Mouse (Mus musculus): ENCODE data around the gene Ifi27l2b. TPM values are rescaled to one million over a fixed set of nuclear protein-coding genes. Genes with fewer than 3 reads are reported as not detected.
A peak's percentile ranks its signal among the peaks of the same experiment; 100 is the strongest.

The Ifi27l2b gene
- polyA plus RNA-seq (2014; fragmentation: Nextera tagmentation; extraction: Ambion mirVana) = not detected in 2 replicates

DNA sequence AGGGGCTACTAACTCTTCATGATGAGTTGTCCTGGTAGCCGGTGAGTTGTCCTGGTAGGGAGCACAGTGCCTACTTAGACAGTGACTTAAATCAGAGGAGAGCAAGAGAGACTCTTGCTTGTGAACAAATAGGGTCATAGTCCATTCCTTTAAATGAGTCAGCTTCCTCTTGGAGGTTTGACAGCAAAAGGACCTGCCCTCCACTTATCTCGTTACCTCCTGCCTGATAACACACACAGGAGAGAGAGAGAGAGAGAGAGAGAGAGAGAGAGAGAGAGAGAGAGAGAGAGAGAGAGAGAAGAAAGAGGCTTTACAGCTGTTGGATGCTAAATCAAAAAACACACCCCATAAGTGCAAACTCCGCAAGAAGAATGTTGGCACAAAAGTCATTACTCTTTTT lies at the start of gene Ifi27l2b:
TSS of gene Ifi27l2b (minus strand) at position 84 of the 400 bp plus-strand sequence.
- Histone ChIP-seq H3K4me1 (ENCODE audit: control insufficient read depth, insufficient read depth, low read length) (no peaks in the 10 kb centered on the region), H3K4me2 (ENCODE audit: low read length) (no peak within 1 kb of the TSS), H3K9ac (ENCODE audit: low read length) (no peak within 1 kb of the TSS), H3K9me3 (replicated peaks; ENCODE audit: control insufficient read depth, low read length) (no peaks in the 10 kb centered on the region), H3K36me3 (ENCODE audit: control insufficient read depth, insufficient read depth, low read length) (no peaks in the 10 kb centered on the region), H3K4me3 (ENCODE audit: low read depth, low read length) (no peak within 1 kb of the TSS), H3K27ac (ENCODE audit: low read depth, low read length) (no peak within 1 kb of the TSS), H3K27me3 (replicated peaks; ENCODE audit: control insufficient read depth, insufficient read depth, low read length) (no peaks in the 10 kb centered on the region)
- WGBS = 75% methylated on average over 3 of the region's 3 CpGs
- ATAC-seq = no peak
- DNase-seq (ENCODE audit: low spot score) = no peak

DNA sequence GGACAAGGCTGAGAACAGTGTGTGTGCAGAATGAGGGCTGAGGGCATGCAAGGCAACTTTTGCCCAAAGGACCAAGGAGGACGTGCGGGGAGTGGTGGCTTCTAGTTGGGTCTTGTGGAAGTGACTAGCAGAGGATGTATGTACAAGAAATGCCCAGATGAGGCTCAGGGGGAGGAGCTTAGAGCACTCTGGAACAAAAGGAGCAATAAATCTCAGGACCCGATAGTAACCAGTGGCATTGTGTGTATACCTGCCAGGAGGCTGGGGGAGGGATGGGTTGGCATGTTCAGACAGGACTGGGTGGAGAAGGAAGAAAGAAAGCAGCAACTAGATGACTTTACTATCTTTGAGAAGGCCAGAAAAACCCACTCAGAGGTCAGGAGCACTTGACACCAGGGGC lies 47.4 kb upstream of the Ifi27l2b start:
- 91% methylated on average over 3 of the region's 3 CpGs for WGBS
- DNase-seq (ENCODE audit: low spot score) = no peak
- H3K27me3 ChIP-seq (replicated peaks; ENCODE audit: control insufficient read depth, insufficient read depth, low read length) = no peaks in the 10 kb centered on the region
- no peaks in the 10 kb centered on the region for H3K9me3 ChIP-seq (replicated peaks; ENCODE audit: control insufficient read depth, low read length)
- ATAC-seq = no peak
- no peaks in the 10 kb centered on the region for H3K36me3 ChIP-seq (ENCODE audit: control insufficient read depth, insufficient read depth, low read length)
- no peak overlapping the region for H3K9ac ChIP-seq (ENCODE audit: low read length)
- no peaks in the 10 kb centered on the region for H3K4me1 ChIP-seq (ENCODE audit: control insufficient read depth, insufficient read depth, low read length)
- H3K4me2 ChIP-seq (ENCODE audit: low read length) = no peak overlapping the region
- no peak overlapping the region for H3K4me3 ChIP-seq (ENCODE audit: low read depth, low read length)
- H3K27ac ChIP-seq (ENCODE audit: low read depth, low read length) = no peak overlapping the region

DNA sequence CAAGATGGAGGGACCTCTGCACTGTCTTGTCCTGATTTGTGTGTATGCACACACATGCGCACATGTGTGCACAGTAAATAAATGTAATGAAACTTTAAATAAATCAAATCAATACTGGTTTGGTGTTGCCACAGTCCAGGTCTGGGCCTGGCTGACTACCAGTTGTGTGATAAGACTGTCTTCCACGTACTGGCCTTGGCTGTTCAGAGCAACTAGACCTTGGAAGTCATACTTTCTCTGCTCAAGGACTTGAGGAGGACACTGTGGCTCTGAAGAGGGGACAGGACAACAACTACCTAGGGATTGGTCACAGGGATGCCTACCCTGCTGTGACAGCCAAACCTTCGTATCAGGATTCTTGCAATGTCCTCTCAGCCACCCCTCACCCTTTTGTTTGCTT lies 46.3 kb upstream of the Ifi27l2b start:
- Histone ChIP-seq H3K4me2 (ENCODE audit: low read length) (no peak overlapping the region), H3K27ac (ENCODE audit: low read depth, low read length) (no peak overlapping the region), H3K4me1 (ENCODE audit: control insufficient read depth, insufficient read depth, low read length) (no peaks in the 10 kb centered on the region), H3K4me3 (ENCODE audit: low read depth, low read length) (no peak overlapping the region), H3K36me3 (ENCODE audit: control insufficient read depth, insufficient read depth, low read length) (no peaks in the 10 kb centered on the region), H3K9me3 (replicated peaks; ENCODE audit: control insufficient read depth, low read length) (no peaks in the 10 kb centered on the region), H3K9ac (ENCODE audit: low read length) (no peak overlapping the region), H3K27me3 (replicated peaks; ENCODE audit: control insufficient read depth, insufficient read depth, low read length) (no peaks in the 10 kb centered on the region)
- ATAC-seq = no peak
- 73% methylated on average over 3 of the region's 3 CpGs for WGBS
- no peak for DNase-seq (ENCODE audit: low spot score)

DNA sequence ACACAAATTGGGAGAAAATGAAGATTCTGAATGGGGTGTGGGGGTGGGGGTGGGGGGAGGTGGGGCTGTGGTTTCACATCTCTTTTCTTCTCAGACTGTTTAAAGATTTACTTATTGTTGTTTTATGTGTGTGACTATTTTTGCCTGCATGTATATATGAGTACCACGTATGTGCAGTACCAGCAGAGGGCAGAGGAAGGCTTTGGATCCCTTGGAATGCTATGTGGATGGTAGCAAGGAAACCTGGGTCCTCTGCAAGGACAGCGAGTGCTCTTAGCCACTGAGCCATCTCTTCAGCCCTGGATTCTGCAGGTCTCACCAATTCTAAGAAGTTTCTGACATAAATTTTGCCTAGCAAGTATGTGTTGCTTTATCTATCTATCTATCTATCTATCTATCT lies 42.2 kb upstream of the Ifi27l2b start:
- no peak for ATAC-seq
- H3K9ac ChIP-seq (ENCODE audit: low read length) = no peak overlapping the region

DNA sequence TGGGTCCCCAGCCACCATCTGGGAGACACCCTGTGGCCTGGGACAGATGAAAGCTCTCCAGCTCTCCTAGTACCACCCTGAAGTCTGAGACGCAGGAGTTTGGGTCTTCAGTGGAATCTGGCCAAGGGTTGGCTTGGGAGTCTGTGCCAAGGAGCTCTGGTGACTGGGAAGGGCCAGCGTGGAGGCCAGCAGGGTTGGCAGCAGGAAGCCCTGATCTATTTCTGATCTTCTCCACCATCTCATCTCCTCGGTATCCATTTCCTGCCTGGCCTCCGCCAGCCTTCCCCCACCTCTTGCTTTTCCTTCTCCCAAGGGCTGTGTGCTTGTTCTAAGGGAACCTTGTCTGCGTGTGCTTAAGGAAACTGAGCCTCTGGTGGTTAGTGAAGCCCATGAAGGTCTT lies 41.7 kb upstream of the Ifi27l2b start:
- Histone ChIP-seq H3K9me3 (replicated peaks; ENCODE audit: control insufficient read depth, low read length) (no peaks in the 10 kb centered on the region), H3K4me2 (ENCODE audit: low read length) (no peak overlapping the region), H3K36me3 (ENCODE audit: control insufficient read depth, insufficient read depth, low read length) (no peaks in the 10 kb centered on the region), H3K27ac (ENCODE audit: low read depth, low read length) (no peak overlapping the region), H3K4me1 (ENCODE audit: control insufficient read depth, insufficient read depth, low read length) (no peaks in the 10 kb centered on the region), H3K27me3 (replicated peaks; ENCODE audit: control insufficient read depth, insufficient read depth, low read length) (no peaks in the 10 kb centered on the region), H3K4me3 (ENCODE audit: low read depth, low read length) (no peak overlapping the region), H3K9ac (ENCODE audit: low read length) (no peak overlapping the region)
- ATAC-seq (no peak), DNase-seq (ENCODE audit: low spot score) (no peak)
- 79% methylated on average over 5 of the region's 5 CpGs for WGBS

More for the DNA sequence above, 42.2 kb upstream of the Ifi27l2b start:
- Histone ChIP-seq H3K27me3 (replicated peaks; ENCODE audit: control insufficient read depth, insufficient read depth, low read length) (no peaks in the 10 kb centered on the region), H3K9me3 (replicated peaks; ENCODE audit: control insufficient read depth, low read length) (no peaks in the 10 kb centered on the region), H3K36me3 (ENCODE audit: control insufficient read depth, insufficient read depth, low read length) (no peaks in the 10 kb centered on the region), H3K4me3 (ENCODE audit: low read depth, low read length) (no peak overlapping the region), H3K4me2 (ENCODE audit: low read length) (no peak overlapping the region), H3K27ac (ENCODE audit: low read depth, low read length) (no peak overlapping the region), H3K4me1 (ENCODE audit: control insufficient read depth, insufficient read depth, low read length) (no peaks in the 10 kb centered on the region)
- DNase-seq (ENCODE audit: low spot score) = no peak
- WGBS = 78% methylated on average over 2 of the region's 2 CpGs

DNA sequence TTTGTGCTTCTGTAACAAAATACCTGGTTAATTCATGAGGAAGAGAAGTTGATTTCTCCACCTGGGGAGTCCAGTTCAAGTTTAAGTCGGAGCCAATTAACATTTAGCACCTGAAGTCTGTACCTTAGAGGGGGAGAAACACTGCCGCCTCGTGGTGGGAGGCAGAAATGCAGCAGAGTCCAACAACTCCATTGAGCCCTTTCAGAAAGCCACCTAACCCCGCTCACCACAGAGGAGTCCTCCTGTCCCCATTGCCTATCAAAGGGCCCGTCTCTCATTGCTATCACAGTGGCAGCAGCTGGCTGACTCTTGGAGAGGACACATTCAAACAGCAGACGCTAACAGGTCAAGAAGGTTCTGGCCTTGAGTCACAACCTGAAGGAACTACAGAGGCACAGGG lies 37.5 kb upstream of the Ifi27l2b start:
- no peaks in the 10 kb centered on the region for H3K9me3 ChIP-seq (replicated peaks; ENCODE audit: control insufficient read depth, low read length)
- H3K27ac ChIP-seq (ENCODE audit: low read depth, low read length) = no peak overlapping the region
- DNase-seq (ENCODE audit: low spot score) = peak; percentile 1
- ATAC-seq = no peak
- H3K4me2 ChIP-seq (ENCODE audit: low read length) = no peak overlapping the region
- 28% methylated on average over 6 of the region's 6 CpGs for WGBS
- no peak overlapping the region for H3K4me3 ChIP-seq (ENCODE audit: low read depth, low read length)
- no peaks in the 10 kb centered on the region for H3K4me1 ChIP-seq (ENCODE audit: control insufficient read depth, insufficient read depth, low read length)
- no peaks in the 10 kb centered on the region for H3K27me3 ChIP-seq (replicated peaks; ENCODE audit: control insufficient read depth, insufficient read depth, low read length)
- H3K9ac ChIP-seq (ENCODE audit: low read length) = no peak overlapping the region
- H3K36me3 ChIP-seq (ENCODE audit: control insufficient read depth, insufficient read depth, low read length) = no peaks in the 10 kb centered on the region

DNA sequence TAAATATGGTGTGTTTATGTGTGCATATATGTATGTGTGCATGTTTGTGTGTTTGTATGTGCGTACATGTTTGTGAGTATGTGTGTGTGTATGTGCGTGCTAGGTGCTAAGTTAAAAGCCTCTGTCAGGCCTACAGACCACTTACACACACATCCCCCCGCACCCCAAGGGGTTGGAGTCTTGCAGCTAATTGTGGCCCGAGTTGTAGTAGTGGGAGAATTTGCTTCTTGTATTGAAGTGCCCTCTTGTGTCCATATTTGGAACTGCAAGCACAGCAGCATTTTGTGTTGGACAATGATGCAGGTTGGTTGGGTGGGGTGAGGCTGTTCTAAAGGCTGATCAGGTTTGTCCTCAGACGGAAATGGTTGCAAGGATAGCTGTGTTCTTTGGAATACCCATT lies 35.7 kb upstream of the Ifi27l2b start:
- ATAC-seq (no peak), DNase-seq (ENCODE audit: low spot score) (peak; percentile 72)
- Histone ChIP-seq H3K27ac (ENCODE audit: low read depth, low read length) (no peak overlapping the region), H3K9me3 (replicated peaks; ENCODE audit: control insufficient read depth, low read length) (no peaks in the 10 kb centered on the region), H3K4me1 (ENCODE audit: control insufficient read depth, insufficient read depth, low read length) (no peaks in the 10 kb centered on the region), H3K9ac (ENCODE audit: low read length) (no peak overlapping the region), H3K4me2 (ENCODE audit: low read length) (no peak overlapping the region), H3K27me3 (replicated peaks; ENCODE audit: control insufficient read depth, insufficient read depth, low read length) (no peaks in the 10 kb centered on the region), H3K4me3 (ENCODE audit: low read depth, low read length) (no peak overlapping the region), H3K36me3 (ENCODE audit: control insufficient read depth, insufficient read depth, low read length) (no peaks in the 10 kb centered on the region)
- WGBS = 33% methylated on average over 5 of the region's 5 CpGs

DNA sequence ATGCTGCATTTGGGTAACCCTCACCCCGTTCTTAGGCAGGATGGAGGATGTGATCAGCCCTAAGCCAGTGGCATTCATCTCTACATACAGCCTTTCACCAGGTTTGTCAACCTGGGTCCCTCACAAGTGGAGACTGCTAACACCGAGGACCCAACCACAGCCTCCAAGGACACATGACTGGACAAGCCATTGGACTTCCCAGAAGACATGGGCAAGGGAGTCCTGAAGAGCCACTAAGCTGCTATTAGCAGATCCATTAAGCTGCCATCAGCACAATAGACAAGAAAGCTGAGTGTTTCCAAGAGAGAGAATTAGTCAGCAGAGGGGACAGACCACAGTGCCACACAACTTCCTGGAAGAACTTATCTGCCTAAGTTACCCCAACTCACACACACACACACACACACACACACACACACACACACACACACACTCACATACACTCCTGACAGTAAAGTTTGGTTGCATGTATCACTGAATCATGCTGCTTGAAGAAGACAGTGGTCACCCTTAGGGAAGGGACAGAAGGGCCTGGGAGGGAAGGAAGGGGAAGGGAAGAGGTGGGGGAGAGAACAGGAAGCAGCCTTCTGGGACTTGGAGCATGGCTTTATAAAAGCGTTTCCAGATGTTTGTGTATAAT lies 34.2 kb upstream of the Ifi27l2b start:
- whole genome bisulfite sequencing = 82% methylated on average over 3 of the region's 3 CpGs
- no peaks in the 10 kb centered on the region for H3K4me1 ChIP-seq (ENCODE audit: control insufficient read depth, insufficient read depth, low read length)
- no peak for DNase-seq (ENCODE audit: low spot score)
- no peak for ATAC-seq
- H3K27ac ChIP-seq (ENCODE audit: low read depth, low read length) = no peak overlapping the region
- no peaks in the 10 kb centered on the region for H3K9me3 ChIP-seq (replicated peaks; ENCODE audit: control insufficient read depth, low read length)
- no peaks in the 10 kb centered on the region for H3K27me3 ChIP-seq (replicated peaks; ENCODE audit: control insufficient read depth, insufficient read depth, low read length)
- no peak overlapping the region for H3K4me2 ChIP-seq (ENCODE audit: low read length)
- no peak overlapping the region for H3K9ac ChIP-seq (ENCODE audit: low read length)
- H3K4me3 ChIP-seq (ENCODE audit: low read depth, low read length) = no peak overlapping the region
- no peaks in the 10 kb centered on the region for H3K36me3 ChIP-seq (ENCODE audit: control insufficient read depth, insufficient read depth, low read length)

DNA sequence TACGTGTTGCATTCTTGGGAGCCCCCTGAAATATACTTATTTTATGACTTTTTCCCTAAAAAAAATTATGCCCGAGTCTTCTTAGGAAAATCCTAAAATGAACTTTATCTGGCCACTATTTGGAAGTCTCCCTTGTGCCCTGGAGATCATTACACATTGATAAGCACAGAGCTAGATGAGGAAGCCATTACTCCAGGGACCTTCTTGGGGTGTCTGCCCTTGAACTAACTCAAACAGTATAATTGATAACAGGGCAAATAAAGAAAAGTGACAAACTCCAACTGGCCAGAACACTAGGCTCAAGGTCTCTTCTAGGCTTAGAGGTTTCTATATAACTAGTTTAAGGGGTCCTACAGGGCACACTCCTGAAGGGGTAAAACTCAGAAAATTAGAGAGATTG lies 30.7 kb upstream of the Ifi27l2b start:
- no peaks in the 10 kb centered on the region for H3K4me1 ChIP-seq (ENCODE audit: control insufficient read depth, insufficient read depth, low read length)
- H3K9ac ChIP-seq (ENCODE audit: low read length) = no peak overlapping the region
- no peak overlapping the region for H3K4me2 ChIP-seq (ENCODE audit: low read length)
- H3K4me3 ChIP-seq (ENCODE audit: low read depth, low read length) = no peak overlapping the region
- ATAC-seq = no peak
- H3K36me3 ChIP-seq (ENCODE audit: control insufficient read depth, insufficient read depth, low read length) = no peaks in the 10 kb centered on the region
- H3K27ac ChIP-seq (ENCODE audit: low read depth, low read length) = no peak overlapping the region
- H3K9me3 ChIP-seq (replicated peaks; ENCODE audit: control insufficient read depth, low read length) = no peaks in the 10 kb centered on the region
- 77% methylated on average over 2 of the region's 2 CpGs for WGBS
- H3K27me3 ChIP-seq (replicated peaks; ENCODE audit: control insufficient read depth, insufficient read depth, low read length) = no peaks in the 10 kb centered on the region
- DNase-seq (ENCODE audit: low spot score) = no peak
